Comparison of ENCODE assay signal across 19 mouse cellular contexts in genomic region chr10:20508497-20508896, GRCm38 (mm10).
DNase-seq lines count a peak whose midpoint lies in the region; ATAC-seq and TF ChIP-seq lines count a peak whose summit lies in the region.
"Had no signal": no experiment of that assay in that cellular context is flagged by ENCODE, and none has a peak within 500 bp of the region (broad histone marks: within the 10 kb centered on the region; RNA-seq: fewer than 3 reads in every experiment).

No protein-coding gene starts in this region.

- peak overlapping the region; percentile 18; the same call in 1 of the 2 replicates for H3K4me2 ChIP-seq in embryonic facial prominence, embryonic 13.5 days
- H3K4me2 ChIP-seq in limb, embryonic 14.5 days (replicated peaks; ENCODE audit: low read depth, low read length, severe bottlenecking) = no peak overlapping the region
- H3K4me2 ChIP-seq: forebrain, embryonic 13.5 days; heart, embryonic 12.5 days; hindbrain, embryonic 13.5 days had no signal

- H3K4me1 ChIP-seq in kidney, adult 2 months (ENCODE audit: control insufficient read depth, insufficient read depth, low read length) = peaks cover 1% of the 10 kb centered on the region
- peaks cover 20% of the 10 kb centered on the region for H3K4me1 ChIP-seq in embryonic facial prominence, embryonic 13.5 days
- H3K4me1 ChIP-seq in limb, embryonic 14.5 days (ENCODE audit: control insufficient read depth, insufficient read depth, low read length) = peaks cover 8% of the 10 kb centered on the region
- H3K4me1 ChIP-seq: forebrain, embryonic 13.5 days; hindbrain, embryonic 13.5 days had no signal

- H3K27ac ChIP-seq in gastrocnemius, adult 2 months = peak overlapping the region; percentile 50
- peak overlapping the region; percentile 22; the same call in 1 of the 2 replicates for H3K27ac ChIP-seq in kidney, adult 2 months (ENCODE audit: insufficient read depth, low read depth, low read length)
- peak overlapping the region; percentile 84 for H3K27ac ChIP-seq in embryonic facial prominence, embryonic 13.5 days
- no peak overlapping the region for H3K27ac ChIP-seq in limb, embryonic 14.5 days (replicated peaks; ENCODE audit: low read depth, low read length)
- H3K27ac ChIP-seq: forebrain, embryonic 13.5 days; hindbrain, embryonic 13.5 days; hindbrain, postnatal 0 days had no signal

- ATAC-seq in embryonic facial prominence, embryonic 13.5 days (ENCODE audit: insufficient number of reproducible peaks, insufficient read depth, low FRiP score, low TSS enrichment, low read depth) = 0 out of 2 replicates have a peak, but pooled peaks have one; percentile 37
- peak; percentile 34; the same call in 1 of the 2 replicates for ATAC-seq in limb, embryonic 14.5 days (ENCODE audit: low FRiP score, low read depth)
- ATAC-seq: activated CD4-positive, CD25-positive, alpha-beta regulatory T cell, adult 4 months; forebrain, embryonic 13.5 days; forebrain, postnatal 0 days; hindbrain, postnatal 0 days; Patski had no signal

- intact Hi-C loops in gastrocnemius, adult 2 months (cut with DNase I) = no loop called here

- no peak for TF ChIP-seq CTCF in gastrocnemius, adult 2 months (IDR thresholded peaks at IDR 0.05)
- TF ChIP-seq CTCF in kidney, adult 2 months (conservative IDR thresholded peaks at IDR 0.05; ENCODE audit: insufficient read depth, insufficient read length, low read depth, low read length) = no peak

- H3K9ac ChIP-seq in embryonic facial prominence, embryonic 13.5 days = no peak overlapping the region
- no peak overlapping the region for H3K9ac ChIP-seq in limb, embryonic 14.5 days (ENCODE audit: low read depth, low read length, severe bottlenecking)
- H3K9ac ChIP-seq: forebrain, embryonic 13.5 days; forebrain, postnatal 0 days; heart, embryonic 12.5 days; hindbrain, embryonic 13.5 days had no signal

- H3K4me3 ChIP-seq in gastrocnemius, adult 2 months = no peak overlapping the region
- no peak overlapping the region for H3K4me3 ChIP-seq in kidney, adult 2 months (ENCODE audit: insufficient read depth, low read depth, low read length)
- H3K4me3 ChIP-seq in embryonic facial prominence, embryonic 13.5 days = no peak overlapping the region
- H3K4me3 ChIP-seq in limb, embryonic 14.5 days (replicated peaks; ENCODE audit: low read length) = no peak overlapping the region
- H3K4me3 ChIP-seq: forebrain, embryonic 13.5 days; heart, embryonic 12.5 days; hindbrain, embryonic 13.5 days had no signal

- no peaks in the 10 kb centered on the region for H3K36me3 ChIP-seq in kidney, adult 2 months (ENCODE audit: control insufficient read depth, insufficient read depth, low read length)
- no peaks in the 10 kb centered on the region for H3K36me3 ChIP-seq in embryonic facial prominence, embryonic 13.5 days
- no peaks in the 10 kb centered on the region for H3K36me3 ChIP-seq in limb, embryonic 14.5 days (ENCODE audit: control insufficient read depth, insufficient read depth, low read length)
- H3K36me3 ChIP-seq: heart, embryonic 12.5 days; hindbrain, embryonic 13.5 days had no signal

- DNase-seq in gastrocnemius, adult 2 months = no peak
- DNase-seq in gastrocnemius, postnatal 4 days (ENCODE audit: low spot score in 2 of 2) = no peak
- DNase-seq in kidney, adult 2 months = no peak
- no peak for DNase-seq in kidney, postnatal 4 days
- DNase-seq in limb, embryonic 14.5 days (ENCODE audit: low spot score) = no peak
- no peak for DNase-seq in spleen, postnatal 10 days (ENCODE audit: low spot score in 2 of 2)
- DNase-seq: adrenal gland, postnatal 14 days; cerebellum, adult 2 months; cerebellum, postnatal 10 days; forebrain, postnatal 0 days; kidney, adult 11 months had no signal

- TF ChIP-seq POLR2A in kidney, adult 2 months (IDR thresholded peaks at IDR 0.05; ENCODE audit: low read depth, low read length) = no peak
- TF ChIP-seq POLR2A in limb, embryonic 14.5 days (IDR thresholded peaks at IDR 0.05; ENCODE audit: borderline replicate concordance, extremely low read depth, insufficient read depth, insufficient read length) = no peak

- WGBS in kidney, adult 2 months = 90% methylated on average over 3 of the region's 3 CpGs
- 38% methylated on average over 3 of the region's 3 CpGs for WGBS in embryonic facial prominence, embryonic 13.5 days
- 54% methylated on average over 3 of the region's 3 CpGs for WGBS in limb, embryonic 14.5 days

- no peaks in the 10 kb centered on the region for H3K27me3 ChIP-seq in kidney, adult 2 months (replicated peaks; ENCODE audit: control insufficient read depth, insufficient read depth, low read length)
- no peaks in the 10 kb centered on the region for H3K27me3 ChIP-seq in embryonic facial prominence, embryonic 13.5 days
- H3K27me3 ChIP-seq in limb, embryonic 14.5 days (ENCODE audit: control insufficient read depth, insufficient read depth, low read length) = no peaks in the 10 kb centered on the region
- H3K27me3 ChIP-seq: CH12.LX; forebrain, embryonic 13.5 days; heart, embryonic 12.5 days; hindbrain, embryonic 13.5 days had no signal

- H3K9me3 ChIP-seq in embryonic facial prominence, embryonic 13.5 days = no peaks in the 10 kb centered on the region
- no peaks in the 10 kb centered on the region for H3K9me3 ChIP-seq in limb, embryonic 14.5 days (ENCODE audit: control insufficient read depth, low read length)
- H3K9me3 ChIP-seq: forebrain, embryonic 13.5 days; heart, embryonic 12.5 days; hindbrain, embryonic 13.5 days had no signal
